Mouse (Mus musculus): Measurements from ENCODE around the gene Prpf8.

Prpf8 gene

DNA sequence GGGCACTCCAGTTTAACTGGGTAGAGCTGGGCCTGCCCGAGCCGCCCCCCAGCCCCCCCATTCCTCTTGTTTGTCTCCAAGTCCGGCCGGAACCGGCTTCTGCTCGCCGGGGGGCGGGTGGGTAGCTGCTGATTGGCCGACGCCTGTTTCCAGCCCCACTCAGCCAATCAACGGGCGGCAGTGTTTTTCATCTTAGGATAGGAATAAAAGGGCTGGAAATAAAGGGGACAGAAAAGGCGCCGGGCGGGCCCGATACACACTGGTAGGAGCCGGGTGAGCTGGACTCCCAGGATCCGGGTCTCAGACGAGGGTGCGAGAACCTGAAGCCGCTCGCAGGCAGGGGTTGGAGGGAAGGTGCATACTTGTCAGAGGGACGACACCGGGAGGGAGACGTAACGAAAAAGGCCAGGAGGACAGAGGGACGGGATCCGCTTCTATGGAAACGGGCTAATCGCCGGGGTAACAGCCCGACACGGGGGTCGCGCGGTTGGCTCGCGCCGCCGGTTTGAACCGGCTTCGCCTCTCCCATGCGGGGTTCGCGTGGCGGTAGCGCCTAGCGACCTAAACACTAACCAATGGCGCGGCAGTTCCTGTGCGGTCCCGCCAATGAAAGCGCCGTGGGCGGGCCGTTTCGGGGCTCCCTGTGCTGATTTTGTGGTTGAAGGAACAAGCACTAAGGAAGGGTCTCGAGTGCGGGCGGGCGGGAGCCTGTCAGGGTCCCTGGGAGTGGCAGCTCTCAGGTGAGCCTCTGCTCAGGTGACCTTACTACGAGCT, 45.0 kb downstream of the Prpf8 start, which contains the start of gene Slc43a2:
Gene Slc43a2, plus strand, starts transcription at position 226 of the 774 bp plus-strand sequence.
- TF ChIP-seq POU5F1 (IDR thresholded peaks at IDR 0.05; ENCODE audit: borderline replicate concordance, low read length): no peak
- TF ChIP-seq NANOG (IDR thresholded peaks at IDR 0.05; ENCODE audit: borderline replicate concordance, low read length): no peak
- TF ChIP-seq CTCF (conservative IDR thresholded peaks at IDR 0.05; ENCODE audit: low read length): no peak
- H3K9me3 ChIP-seq (ENCODE audit: low read length): no peaks in the 10 kb centered on the region

DNA sequence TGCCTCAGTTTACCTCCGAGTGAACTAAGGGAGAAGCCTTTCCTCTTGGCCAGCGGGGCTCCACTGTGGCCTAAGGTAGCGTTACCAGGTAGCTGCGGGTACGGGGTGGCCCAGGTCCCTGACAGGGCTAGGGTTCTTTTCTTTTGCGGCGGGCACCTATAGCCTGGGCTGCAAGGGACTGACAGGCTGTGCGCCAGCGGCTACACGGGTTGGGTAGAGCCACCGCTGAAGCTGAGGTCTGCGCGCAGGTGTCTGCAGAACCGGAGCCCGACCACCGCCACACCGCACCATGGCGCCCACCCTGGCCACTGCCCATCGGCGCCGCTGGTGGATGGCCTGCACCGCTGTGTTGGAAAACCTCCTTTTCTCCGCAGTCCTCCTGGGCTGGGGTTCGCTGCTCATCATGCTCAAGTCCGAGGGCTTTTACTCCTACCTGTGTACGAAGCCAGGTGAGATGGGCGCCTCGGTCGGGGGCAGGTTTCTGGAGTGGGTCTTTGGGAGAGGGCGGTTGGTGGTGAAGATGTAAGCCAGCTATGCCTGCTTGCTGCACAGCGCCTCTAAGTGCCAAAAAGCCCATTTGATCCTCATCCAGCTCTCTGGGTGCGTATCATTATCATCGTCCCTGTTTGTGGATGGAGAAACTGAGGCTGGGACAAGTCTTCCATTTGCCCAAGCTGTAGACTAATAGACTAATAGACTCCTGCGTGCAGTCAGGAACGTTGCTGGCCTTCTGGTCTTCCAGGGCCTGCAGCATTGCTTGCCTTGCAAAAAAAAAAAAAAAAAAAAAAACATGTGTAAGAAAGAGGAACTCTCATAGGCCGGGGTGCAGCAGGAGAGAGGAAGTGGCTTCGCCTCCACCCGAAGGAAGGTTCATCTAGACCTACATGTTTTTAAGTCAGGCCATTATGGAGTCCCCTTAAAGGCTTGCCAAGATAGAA, 46.0 kb downstream of the Prpf8 start:
- peaks cover 11% of the 10 kb centered on the region; the same call in 1 of the 2 replicates for H3K27me3 ChIP-seq (ENCODE audit: insufficient read depth, low read length)
- no peaks in the 10 kb centered on the region for H3K9me3 ChIP-seq (ENCODE audit: low read length)
- peak overlapping the region; percentile 86 for H3K4me3 ChIP-seq (replicated peaks; ENCODE audit: low read length)
- no peak for TF ChIP-seq POU5F1 (IDR thresholded peaks at IDR 0.05; ENCODE audit: borderline replicate concordance, low read length)
- TF ChIP-seq NANOG (IDR thresholded peaks at IDR 0.05; ENCODE audit: borderline replicate concordance, low read length): no peak
- no peak for TF ChIP-seq CTCF (conservative IDR thresholded peaks at IDR 0.05; ENCODE audit: low read length)
- H3K4me1 ChIP-seq (replicated peaks; ENCODE audit: low read depth, low read length): peaks cover 62% of the 10 kb centered on the region
- H3K36me3 ChIP-seq (ENCODE audit: insufficient read depth, low read length): 0 out of 2 replicates have a peak, but pooled peaks cover 12% of the 10 kb centered on the region

More for the DNA sequence above, 45.0 kb downstream of the Prpf8 start, which contains the start of gene Slc43a2:
- Histone ChIP-seq H3K27me3 (ENCODE audit: insufficient read depth, low read length) (peaks cover 16% of the 10 kb centered on the region), H3K4me1 (replicated peaks; ENCODE audit: low read depth, low read length) (peaks cover 56% of the 10 kb centered on the region), H3K36me3 (ENCODE audit: insufficient read depth, low read length) (0 out of 2 replicates have a peak, but pooled peaks cover 4% of the 10 kb centered on the region), H3K4me3 (replicated peaks; ENCODE audit: low read length) (peak within 1 kb of the TSS; percentile 86)

DNA sequence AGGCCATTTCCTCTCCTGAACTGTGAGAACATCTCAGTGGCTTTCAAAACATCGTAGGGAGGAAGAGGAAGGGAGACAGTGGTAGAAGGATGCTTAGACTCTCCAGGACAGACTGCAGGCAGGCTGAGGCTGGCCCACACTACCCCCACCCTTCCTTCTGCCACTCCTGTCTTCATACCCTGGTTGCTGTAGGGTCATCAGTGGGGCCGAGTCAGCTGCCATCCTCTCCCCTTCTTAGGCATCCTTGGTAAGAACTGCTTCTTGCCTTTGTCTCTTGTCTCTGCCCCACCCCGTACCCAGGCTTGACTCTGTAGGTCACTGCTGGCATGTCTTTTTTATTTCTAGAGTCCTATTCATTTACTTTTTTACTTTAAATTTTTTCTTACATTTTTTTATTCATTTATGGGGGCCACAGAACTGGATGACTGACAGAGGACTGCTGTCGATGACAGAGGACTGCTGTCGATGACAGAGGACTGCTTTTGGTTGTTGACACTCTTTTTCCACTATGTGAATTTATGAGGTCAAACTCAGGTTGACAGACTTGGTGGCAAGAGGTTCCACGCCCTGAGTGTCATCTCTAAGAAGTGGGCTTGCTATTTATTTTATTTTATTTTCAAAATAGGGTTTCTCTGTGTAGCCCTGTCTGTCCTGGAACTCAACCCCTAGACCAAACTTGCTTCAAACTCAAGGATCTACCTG, 46.8 kb downstream of the Prpf8 start:
- Histone ChIP-seq H3K9me3 (ENCODE audit: low read length) (no peaks in the 10 kb centered on the region), H3K36me3 (ENCODE audit: insufficient read depth, low read length) (0 out of 2 replicates have a peak, but pooled peaks cover 16% of the 10 kb centered on the region), H3K4me3 (replicated peaks; ENCODE audit: low read length) (no peak overlapping the region; the same call in 1 of the 2 replicates), H3K27me3 (ENCODE audit: insufficient read depth, low read length) (peaks cover 11% of the 10 kb centered on the region; the same call in 1 of the 2 replicates), H3K4me1 (replicated peaks; ENCODE audit: low read depth, low read length) (peaks cover 70% of the 10 kb centered on the region)
- TF ChIP-seq CTCF (conservative IDR thresholded peaks at IDR 0.05; ENCODE audit: low read length) (no peak), POU5F1 (IDR thresholded peaks at IDR 0.05; ENCODE audit: borderline replicate concordance, low read length) (no peak), NANOG (IDR thresholded peaks at IDR 0.05; ENCODE audit: borderline replicate concordance, low read length) (no peak)

DNA sequence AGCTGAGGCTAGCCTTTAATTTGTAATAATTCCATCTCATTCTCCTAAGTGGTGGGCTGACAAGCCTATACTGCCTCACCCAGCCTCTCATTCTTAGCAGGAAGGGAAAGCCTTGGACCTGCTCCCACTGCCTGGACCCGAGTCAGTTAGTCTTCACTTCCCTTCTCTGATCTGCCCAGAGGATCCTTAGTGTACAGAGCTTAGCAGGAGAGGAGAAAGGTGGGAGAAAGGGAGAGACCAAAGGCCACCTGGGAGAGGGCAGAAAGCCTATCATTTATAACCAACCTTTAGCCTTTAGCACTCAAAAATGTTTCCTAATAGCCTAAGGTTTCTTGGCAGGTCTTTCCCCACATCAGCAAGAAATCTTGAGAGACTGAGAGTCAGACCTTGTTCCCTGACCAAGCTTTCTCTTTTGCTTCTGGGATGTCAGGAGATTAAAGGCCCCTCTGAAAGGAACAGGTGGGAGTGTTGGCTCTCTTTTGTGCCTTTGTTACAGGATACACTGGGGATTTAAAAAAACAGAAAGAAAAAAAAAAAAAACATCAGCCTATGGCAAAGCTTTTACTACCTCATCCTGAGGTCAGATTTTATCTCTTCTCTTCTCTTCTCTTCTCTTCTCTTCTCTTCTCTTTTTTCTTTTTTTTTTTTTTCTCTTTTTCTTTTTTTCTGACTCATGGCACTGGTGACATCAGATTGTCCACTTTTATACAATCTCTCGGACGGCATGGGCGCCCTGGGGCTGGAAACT, 47.8 kb downstream of the Prpf8 start:
- no peak for TF ChIP-seq POU5F1 (IDR thresholded peaks at IDR 0.05; ENCODE audit: borderline replicate concordance, low read length)
- TF ChIP-seq NANOG (IDR thresholded peaks at IDR 0.05; ENCODE audit: borderline replicate concordance, low read length): no peak
- no peak for TF ChIP-seq CTCF (conservative IDR thresholded peaks at IDR 0.05; ENCODE audit: low read length)
- H3K27me3 ChIP-seq (ENCODE audit: insufficient read depth, low read length): peaks cover 11% of the 10 kb centered on the region; the same call in 1 of the 2 replicates
- 0 out of 2 replicates have a peak, but pooled peaks cover 16% of the 10 kb centered on the region for H3K36me3 ChIP-seq (ENCODE audit: insufficient read depth, low read length)
- peaks cover 68% of the 10 kb centered on the region for H3K4me1 ChIP-seq (replicated peaks; ENCODE audit: low read depth, low read length)
- H3K4me3 ChIP-seq (replicated peaks; ENCODE audit: low read length): no peak overlapping the region
- no peaks in the 10 kb centered on the region for H3K9me3 ChIP-seq (ENCODE audit: low read length)

DNA sequence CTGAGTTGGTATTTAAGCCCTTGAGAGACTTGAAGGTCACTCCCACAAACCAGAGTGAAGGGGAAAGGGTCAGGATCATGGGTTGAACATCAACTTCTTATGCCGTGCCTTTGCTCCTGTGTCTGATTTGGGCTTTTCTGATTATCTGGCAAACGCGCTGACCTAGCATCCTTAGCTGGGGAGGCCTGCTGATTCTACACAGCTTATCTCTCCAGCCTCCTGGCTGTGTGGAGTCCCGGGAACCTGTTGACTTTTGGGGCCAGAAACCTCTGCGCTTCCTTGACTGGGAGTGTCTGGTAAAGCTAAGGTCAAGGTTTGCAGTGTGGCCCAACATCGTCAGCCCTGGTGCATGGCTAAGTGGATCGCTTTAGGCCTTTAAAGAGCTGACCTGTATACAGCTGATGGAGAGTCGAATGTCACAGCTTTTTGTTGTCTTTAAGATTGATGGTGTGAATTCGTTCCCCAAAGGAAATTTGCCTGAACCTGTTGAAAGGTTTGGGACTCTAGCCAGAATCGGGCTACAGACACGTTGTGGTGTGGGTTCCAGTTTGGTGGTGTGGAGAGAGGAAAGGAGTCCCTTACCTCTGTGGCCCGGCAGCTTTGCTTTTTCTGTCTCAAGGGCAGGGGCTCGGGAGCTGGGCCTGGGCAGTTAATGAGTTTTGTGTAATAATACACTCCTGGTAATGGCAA, 48.6 kb downstream of the Prpf8 start:
- no peak for TF ChIP-seq POU5F1 (IDR thresholded peaks at IDR 0.05; ENCODE audit: borderline replicate concordance, low read length)
- TF ChIP-seq CTCF (conservative IDR thresholded peaks at IDR 0.05; ENCODE audit: low read length): no peak
- TF ChIP-seq NANOG (IDR thresholded peaks at IDR 0.05; ENCODE audit: borderline replicate concordance, low read length): no peak
- H3K4me1 ChIP-seq (replicated peaks; ENCODE audit: low read depth, low read length): peaks cover 65% of the 10 kb centered on the region
- H3K9me3 ChIP-seq (ENCODE audit: low read length): no peaks in the 10 kb centered on the region
- no peak overlapping the region for H3K4me3 ChIP-seq (replicated peaks; ENCODE audit: low read length)
- 0 out of 2 replicates have a peak, but pooled peaks cover 16% of the 10 kb centered on the region for H3K36me3 ChIP-seq (ENCODE audit: insufficient read depth, low read length)
- H3K27me3 ChIP-seq (ENCODE audit: insufficient read depth, low read length): peaks cover 11% of the 10 kb centered on the region; the same call in 1 of the 2 replicates

DNA sequence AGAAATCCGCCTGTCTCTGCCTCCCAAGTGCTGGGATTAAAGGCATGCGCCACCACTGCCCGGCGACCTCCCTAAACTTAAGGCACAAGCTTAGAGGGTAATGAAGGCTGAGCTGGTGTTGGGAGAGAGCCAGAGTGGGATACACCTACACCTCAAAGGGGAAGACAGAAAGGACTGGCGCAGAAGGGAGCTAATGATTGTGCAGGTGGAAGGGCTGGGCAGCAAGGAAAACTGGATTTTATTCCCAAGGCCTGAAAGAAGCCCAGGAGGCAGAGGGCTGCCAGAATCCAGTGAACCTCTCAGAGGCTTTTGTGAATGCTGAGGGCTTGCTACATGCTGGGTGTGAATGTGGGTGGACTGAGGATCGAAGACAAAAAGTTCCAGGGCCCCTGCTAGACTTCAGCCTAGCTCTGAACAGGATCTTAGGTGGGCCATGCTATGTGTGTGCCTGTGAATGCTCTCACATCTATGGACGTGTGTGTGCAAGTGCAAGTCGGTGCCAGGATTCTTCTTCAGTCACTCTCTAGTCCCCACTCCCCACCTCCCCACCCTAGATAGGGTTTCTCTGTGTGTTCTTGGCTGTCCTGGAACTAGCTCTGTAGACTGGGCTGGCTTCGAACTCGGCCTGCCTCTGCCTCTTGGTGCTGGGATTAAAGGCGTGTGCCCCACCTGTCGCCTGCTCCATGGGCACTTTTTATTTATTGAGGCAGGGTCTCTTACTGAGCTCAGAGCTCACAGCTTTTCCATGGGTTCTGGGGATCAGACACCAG, 49.8 kb downstream of the Prpf8 start:
- TF ChIP-seq POU5F1 (IDR thresholded peaks at IDR 0.05; ENCODE audit: borderline replicate concordance, low read length): no peak
- no peak for TF ChIP-seq CTCF (conservative IDR thresholded peaks at IDR 0.05; ENCODE audit: low read length)
- no peak for TF ChIP-seq NANOG (IDR thresholded peaks at IDR 0.05; ENCODE audit: borderline replicate concordance, low read length)
- H3K4me3 ChIP-seq (replicated peaks; ENCODE audit: low read length): no peak overlapping the region
- H3K36me3 ChIP-seq (ENCODE audit: insufficient read depth, low read length): 0 out of 2 replicates have a peak, but pooled peaks cover 16% of the 10 kb centered on the region
- 0 out of 2 replicates have a peak, but pooled peaks cover 6% of the 10 kb centered on the region for H3K27me3 ChIP-seq (ENCODE audit: insufficient read depth, low read length)
- peaks cover 66% of the 10 kb centered on the region for H3K4me1 ChIP-seq (replicated peaks; ENCODE audit: low read depth, low read length)
- peaks cover 5% of the 10 kb centered on the region for H3K9me3 ChIP-seq (ENCODE audit: low read length)

Data from E14TG2a.4 (cell line).